Mouse (Mus musculus) E14TG2a.4 (cell line): Measurements from ENCODE around the gene Ccdc13.

Experiments
- CTCF ChIP-seq: conservative IDR thresholded peaks from 2 replicates; pipeline ENCODE4 v1.5.1; 2014; ENCODE audit warnings: low read length
- POU5F1 ChIP-seq: IDR thresholded peaks from 2 replicates; pipeline ENCODE4 v1.6.1; 2014; ENCODE audit warnings: low read length, borderline replicate concordance

- TF ChIP-seq CTCF: no peak
- TF ChIP-seq POU5F1: no peak
Observed at GRCm38 (mm10) chr9:121823051-121823450, 16.2 kb downstream of the Ccdc13 start.
